In genomic region chr4:131872672-131873292, GRCm38 (mm10) we compare ENCODE assay signal across 8 mouse cellular contexts. TPM values are rescaled to one million over a fixed set of nuclear protein-coding genes. Genes with fewer than 3 reads are reported as not detected.
DNase-seq lines count a peak whose midpoint lies in the region; ATAC-seq lines count a peak whose summit lies in the region.

No protein-coding gene starts in this region.

- H3K9ac ChIP-seq in lung, embryonic 15.5 days: peak overlapping the region; percentile 69
- peak overlapping the region; percentile 99 for H3K9ac ChIP-seq in hindbrain, embryonic 14.5 days
- H3K9ac ChIP-seq in midbrain, embryonic 13.5 days (replicated peaks): peak overlapping the region; percentile 78

- peak overlapping the region; percentile 60 for H3K4me2 ChIP-seq in lung, embryonic 15.5 days
- H3K4me2 ChIP-seq in hindbrain, embryonic 14.5 days (replicated peaks): peak overlapping the region; percentile 64
- H3K4me2 ChIP-seq in midbrain, embryonic 13.5 days (replicated peaks): peak overlapping the region; percentile 69

- peak overlapping the region; percentile 98 for H3K4me3 ChIP-seq in lung, embryonic 15.5 days
- H3K4me3 ChIP-seq in hindbrain, embryonic 14.5 days (replicated peaks; ENCODE audit: low read length): peak overlapping the region; percentile 96
- peak overlapping the region; percentile 95 for H3K4me3 ChIP-seq in midbrain, embryonic 13.5 days (replicated peaks)

- H3K4me1 ChIP-seq in lung, embryonic 15.5 days: peaks cover 30% of the 10 kb centered on the region
- peaks cover 35% of the 10 kb centered on the region for H3K4me1 ChIP-seq in hindbrain, embryonic 14.5 days (replicated peaks; ENCODE audit: control insufficient read depth, insufficient read depth, low read length)
- peaks cover 38% of the 10 kb centered on the region for H3K4me1 ChIP-seq in midbrain, embryonic 13.5 days (replicated peaks)

- 5% methylated on average over 11 of the region's 11 CpGs for WGBS in lung, embryonic 15.5 days
- 12% methylated on average over 11 of the region's 11 CpGs for WGBS in hindbrain, embryonic 14.5 days
- WGBS in midbrain, embryonic 13.5 days: 11% methylated on average over 11 of the region's 11 CpGs

- DNase-seq in adrenal gland, postnatal 14 days: peak; percentile 10
- DNase-seq in adrenal gland, postnatal 25 days: no peak
- DNase-seq in lung, postnatal 14 days: no peak
- no peak for DNase-seq in hindbrain, embryonic 14.5 days (ENCODE audit: low spot score)
- DNase-seq in right cerebral cortex, adult 18-20 months: no peak
- no peak for DNase-seq in cerebellum, adult 11 months

- peak; percentile 12; the same call in 1 of the 2 replicates for ATAC-seq in lung, embryonic 15.5 days (ENCODE audit: borderline replicate concordance, extremely low read depth, low FRiP score, low TSS enrichment)
- ATAC-seq in hindbrain, embryonic 14.5 days (ENCODE audit: low FRiP score): no peak; the same call in 1 of the 2 replicates
- ATAC-seq in midbrain, embryonic 13.5 days: peak; percentile 37

- H3K36me3 ChIP-seq in lung, embryonic 15.5 days: no peaks in the 10 kb centered on the region
- no peaks in the 10 kb centered on the region for H3K36me3 ChIP-seq in hindbrain, embryonic 14.5 days (replicated peaks; ENCODE audit: control insufficient read depth, insufficient read depth)
- H3K36me3 ChIP-seq in midbrain, embryonic 13.5 days: peaks cover 6% of the 10 kb centered on the region; the same call in 1 of the 2 replicates

- H3K27ac ChIP-seq in lung, embryonic 15.5 days: peak overlapping the region; percentile 88
- H3K27ac ChIP-seq in hindbrain, embryonic 14.5 days: peak overlapping the region; percentile 99
- peak overlapping the region; percentile 77 for H3K27ac ChIP-seq in midbrain, embryonic 13.5 days

- H3K9me3 ChIP-seq in lung, embryonic 15.5 days: no peaks in the 10 kb centered on the region
- no peaks in the 10 kb centered on the region for H3K9me3 ChIP-seq in hindbrain, embryonic 14.5 days (ENCODE audit: control insufficient read depth, low read length)
- H3K9me3 ChIP-seq in midbrain, embryonic 13.5 days: no peaks in the 10 kb centered on the region

- no peaks in the 10 kb centered on the region for H3K27me3 ChIP-seq in lung, embryonic 15.5 days
- no peaks in the 10 kb centered on the region for H3K27me3 ChIP-seq in hindbrain, embryonic 14.5 days (ENCODE audit: control insufficient read depth, insufficient read depth, low read length)
- no peaks in the 10 kb centered on the region for H3K27me3 ChIP-seq in midbrain, embryonic 13.5 days

RNA-seq across cellular contexts. Expression of gene Srsf4, which starts 0.6 kb away (rescaled TPM):
- 69.2 and 73.4 TPM in 2 replicates for total RNA-seq in adrenal gland, postnatal 14 days (2021)
- total RNA-seq in adrenal gland, postnatal 25 days (2021): 70.9 and 71.7 TPM in 2 replicates
- polyA plus RNA-seq in lung, embryonic 15.5 days (2015; fragmentation: Nextera tagmentation; extraction: Ambion mirVana): 117 and 119 TPM in 2 replicates
- polyA plus RNA-seq in hindbrain, embryonic 14.5 days (2014; fragmentation: Nextera tagmentation; extraction: Ambion mirVana): 87.0 and 94.2 TPM in 2 replicates
- polyA plus RNA-seq in midbrain, embryonic 13.5 days (2015; fragmentation: Nextera tagmentation; extraction: Ambion mirVana): 134 and 140 TPM in 2 replicates

RNA-seq across cellular contexts. Expression of gene Mecr, which starts 29.5 kb away (rescaled TPM):
- total RNA-seq in adrenal gland, postnatal 14 days (2021): 130 and 140 TPM in 2 replicates
- total RNA-seq in adrenal gland, postnatal 25 days (2021): 81.7 and 96.8 TPM in 2 replicates
- polyA plus RNA-seq in lung, embryonic 15.5 days (2015; fragmentation: Nextera tagmentation; extraction: Ambion mirVana): 45.9 and 47.6 TPM in 2 replicates
- 29.2 and 32.6 TPM in 2 replicates for polyA plus RNA-seq in hindbrain, embryonic 14.5 days (2014; fragmentation: Nextera tagmentation; extraction: Ambion mirVana)
- 38.0 and 38.3 TPM in 2 replicates for polyA plus RNA-seq in midbrain, embryonic 13.5 days (2015; fragmentation: Nextera tagmentation; extraction: Ambion mirVana)

RNA-seq across cellular contexts. Expression of gene Ptpru, which starts 34.7 kb away (rescaled TPM):
- total RNA-seq in adrenal gland, postnatal 14 days (2021): 32.4 and 34.6 TPM in 2 replicates
- total RNA-seq in adrenal gland, postnatal 25 days (2021): 44.5 and 46.1 TPM in 2 replicates
- polyA plus RNA-seq in lung, embryonic 15.5 days (2015; fragmentation: Nextera tagmentation; extraction: Ambion mirVana): 11.7 and 15.9 TPM in 2 replicates
- polyA plus RNA-seq in hindbrain, embryonic 14.5 days (2014; fragmentation: Nextera tagmentation; extraction: Ambion mirVana): 19.8 and 20.0 TPM in 2 replicates
- 17.2 and 18.9 TPM in 2 replicates for polyA plus RNA-seq in midbrain, embryonic 13.5 days (2015; fragmentation: Nextera tagmentation; extraction: Ambion mirVana)

RNA-seq across cellular contexts. Expression of gene Tmem200b, which starts 48.8 kb away (rescaled TPM):
- 8.7 TPM in 2 replicates for total RNA-seq in adrenal gland, postnatal 14 days (2021)
- total RNA-seq in adrenal gland, postnatal 25 days (2021): 4.3 and 7.2 TPM in 2 replicates
- 1.1 and 1.2 TPM in 2 replicates for polyA plus RNA-seq in lung, embryonic 15.5 days (2015; fragmentation: Nextera tagmentation; extraction: Ambion mirVana)
- polyA plus RNA-seq in hindbrain, embryonic 14.5 days (2014; fragmentation: Nextera tagmentation; extraction: Ambion mirVana): 0.19 and 0.20 TPM in 2 replicates
- polyA plus RNA-seq in midbrain, embryonic 13.5 days (2015; fragmentation: Nextera tagmentation; extraction: Ambion mirVana): not detected in 2 replicates
